Mouse (Mus musculus) adrenal gland, adult 8-10 months (tissue): ENCODE results near the gene Nsf. TPM values are rescaled to one million over a fixed set of nuclear protein-coding genes. Genes with fewer than 3 reads are reported as not detected.
"Not testable (repeated sequence)": the region's sequence is repeated elsewhere in the genome, so short reads cannot be mapped to it uniquely, and the experiment has no call there.

Experiments used
- DNase-seq: peaks from one replicate; pipeline ENCODE4 v3.0.0; 2022
- total RNA-seq, 4 experiments: library from RNA; stranded (reverse); gene quantifications; 2 replicates each; pipeline ENCODE4 v1.2.4; 2022

Gene Nsf
- 100 to 1,000 TPM; 155 to 272 (median 192) TPM for total RNA-seq

DNA sequence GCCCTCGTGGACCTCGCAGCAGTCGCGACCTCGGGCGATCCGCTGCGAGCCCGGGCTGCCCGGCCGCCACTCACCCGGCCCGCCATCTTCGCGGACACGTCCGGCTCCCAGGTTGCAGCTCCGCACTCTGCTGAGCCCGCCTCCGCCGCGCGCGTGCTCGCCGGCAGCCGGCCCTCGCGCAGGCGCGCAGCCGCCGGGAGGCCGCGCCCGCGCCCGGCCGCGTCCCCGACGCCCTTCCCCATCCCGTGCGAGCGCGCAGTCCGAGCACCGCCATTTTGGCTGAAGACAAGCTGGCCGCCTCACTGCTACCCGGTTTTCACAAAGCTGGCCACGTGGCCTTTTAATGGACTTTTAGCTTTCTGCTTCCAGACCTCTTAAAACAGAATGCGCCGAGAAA is at the start of gene Nsf:
Gene Nsf (minus strand): TSS at position 161 of the 397 bp plus-strand sequence.
- DNase-seq, result peak; percentile 78

DNA sequence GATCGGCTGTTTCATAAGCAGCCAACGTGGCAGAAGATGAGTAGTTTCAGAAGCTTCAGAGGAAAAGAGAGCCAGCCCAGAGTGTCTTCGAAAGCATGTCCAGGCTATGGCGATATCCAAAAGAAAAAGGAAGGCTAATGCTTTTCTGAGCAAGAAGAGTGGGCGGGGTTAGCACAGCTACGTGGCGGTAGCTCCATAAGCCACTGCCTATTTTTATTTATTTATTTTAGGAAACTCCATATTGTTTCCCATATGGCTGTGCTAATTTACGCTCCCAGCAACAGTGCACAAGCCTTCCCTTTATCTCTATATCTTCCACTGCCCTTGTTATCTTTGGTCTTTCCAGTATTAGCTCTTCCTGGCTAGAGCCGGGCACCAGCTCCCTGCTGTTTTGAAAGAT is 49.5 kb upstream of the Nsf start:
- no peak for DNase-seq

DNA sequence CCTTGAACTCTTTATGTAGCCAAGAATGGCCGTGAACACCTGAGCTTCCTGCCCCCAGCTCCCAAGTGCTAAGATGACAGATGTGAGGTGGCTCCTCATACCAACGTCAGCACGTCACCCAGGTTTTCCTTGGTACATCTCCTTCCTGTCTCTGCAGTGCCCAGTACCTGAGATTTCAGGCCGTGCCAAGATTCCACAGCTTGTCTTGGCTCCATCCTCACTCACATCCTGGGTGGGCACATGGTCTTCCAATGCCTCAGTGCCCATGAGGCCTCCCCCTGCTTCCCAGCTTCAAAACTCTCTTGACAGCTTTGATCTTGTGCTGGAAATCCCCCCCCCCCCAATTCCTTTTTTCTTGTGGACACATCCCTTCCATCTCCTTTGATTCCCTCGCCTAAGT is 48.3 kb upstream of the Nsf start:
- DNase-seq, result no peak

DNA sequence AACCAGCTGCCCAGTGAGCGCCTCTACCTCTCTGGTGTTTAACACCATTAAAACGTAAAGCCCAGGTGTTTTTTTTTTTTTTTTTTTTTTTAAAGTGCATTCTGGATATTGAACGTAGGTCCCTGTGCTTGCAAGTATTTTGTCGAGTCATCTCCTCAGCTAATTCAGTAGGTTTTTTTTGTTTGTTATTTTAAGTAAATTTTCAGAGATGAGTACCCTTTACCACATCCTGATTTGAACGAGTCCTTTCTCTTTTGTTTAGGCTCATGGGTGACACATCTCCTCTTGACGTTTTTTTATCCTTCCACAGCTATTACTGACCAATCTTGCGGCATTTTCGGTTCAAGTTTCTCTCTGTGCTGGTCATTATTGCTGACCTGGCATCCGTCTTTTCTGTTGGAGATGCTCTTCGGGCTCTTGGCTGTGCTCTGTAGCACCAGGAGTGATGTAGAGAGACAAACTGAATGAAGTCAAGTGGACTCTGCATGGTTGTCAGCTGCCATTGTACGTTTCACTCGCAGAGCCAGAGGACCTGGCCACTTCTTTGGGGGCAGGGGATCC is 47.6 kb upstream of the Nsf start:
- no peak for DNase-seq

DNA sequence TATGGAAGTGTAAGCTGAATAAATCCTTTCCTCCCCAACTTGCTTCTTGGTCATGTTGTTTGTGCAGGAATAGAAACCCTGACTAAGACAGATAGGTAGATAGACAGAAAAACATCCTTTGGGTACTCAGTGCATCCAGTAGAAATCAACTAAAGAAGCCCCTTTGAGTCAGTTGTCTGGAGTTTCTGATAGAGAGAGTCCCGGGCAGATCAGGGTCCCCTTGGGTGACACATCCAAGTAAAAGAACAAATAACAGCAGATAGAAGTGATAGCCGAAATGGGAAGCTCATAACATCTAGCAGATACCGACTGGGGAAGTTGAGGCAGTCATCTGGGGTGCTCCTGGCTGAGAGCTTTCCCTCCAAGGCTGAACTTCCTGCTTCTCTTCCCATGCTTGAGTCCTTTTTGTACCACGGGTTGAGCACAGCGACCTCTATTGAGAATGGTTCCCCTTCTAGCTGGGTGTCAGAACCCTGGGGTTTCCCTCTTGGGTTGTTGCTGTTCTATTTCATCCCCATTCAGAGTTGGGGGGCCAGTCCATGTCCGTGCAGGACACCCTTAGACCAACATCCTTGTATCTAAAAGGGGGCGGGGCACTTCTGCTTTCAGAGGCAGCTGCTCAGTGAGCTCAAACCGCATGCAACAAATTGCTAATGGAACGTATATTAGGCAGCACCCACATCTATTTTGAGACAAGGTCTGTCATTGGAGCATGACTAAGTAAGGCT is 47.0 kb upstream of the Nsf start:
- no peak for DNase-seq

DNA sequence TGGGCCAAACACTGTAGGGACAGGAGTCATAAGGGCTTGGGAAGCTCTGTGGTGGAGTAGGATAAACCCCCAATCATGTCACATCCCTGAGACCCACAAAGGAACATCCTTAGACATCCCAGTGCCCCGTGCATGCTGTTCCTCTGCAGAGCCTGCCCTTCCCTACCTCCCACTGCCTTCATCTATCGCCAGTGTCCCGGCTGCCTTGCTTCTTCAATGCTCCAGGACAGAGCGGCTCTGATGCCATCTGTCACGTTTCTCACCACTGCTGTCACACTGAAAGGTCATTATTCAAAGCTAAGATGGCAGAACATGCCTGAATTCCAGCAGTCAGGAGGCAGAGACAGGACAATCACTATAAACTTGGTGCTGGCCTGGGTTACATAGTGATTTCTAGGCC is 44.9 kb upstream of the Nsf start:
- DNase-seq, result no peak

DNA sequence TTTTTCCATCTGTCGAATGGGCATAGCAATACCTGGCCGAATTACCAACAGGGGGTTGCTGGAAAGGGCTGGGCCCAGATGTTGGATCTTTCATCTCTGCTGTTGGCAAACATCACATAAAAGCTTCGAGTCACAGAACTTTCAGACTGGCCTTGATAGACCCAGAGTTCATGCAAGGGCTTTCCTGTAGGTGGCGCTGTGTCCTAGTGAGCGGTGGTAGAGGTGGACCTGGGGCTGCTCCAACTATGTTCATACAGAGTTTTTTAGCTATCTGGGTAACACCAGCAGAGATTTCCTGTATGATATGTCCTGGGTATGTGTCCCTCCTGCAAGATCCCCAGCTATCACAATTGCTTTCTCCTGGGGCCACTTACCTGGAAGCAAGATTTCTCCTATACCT is 43.5 kb upstream of the Nsf start:
- peak; percentile 63 for DNase-seq

DNA sequence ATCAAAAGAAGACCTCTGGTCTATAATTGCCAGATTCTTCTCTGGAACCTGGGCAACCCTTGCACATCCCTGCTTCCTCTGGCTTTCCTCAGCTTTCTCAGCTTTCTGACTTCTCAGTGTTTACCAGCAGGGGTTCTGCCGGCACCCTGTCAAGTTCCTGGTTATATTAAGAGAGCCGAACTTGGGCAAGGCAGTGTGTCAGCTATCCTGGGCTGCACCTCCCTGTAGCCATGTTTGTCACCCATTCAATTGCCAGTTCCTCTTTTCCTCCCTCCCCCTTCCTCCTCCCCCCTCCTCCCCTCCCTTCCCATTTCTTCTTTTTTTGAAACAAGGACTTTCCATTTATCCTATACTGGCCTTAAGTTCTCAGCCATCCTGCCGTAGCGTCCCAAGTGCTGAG is 38.8 kb upstream of the Nsf start:
- DNase-seq, result no peak

DNA sequence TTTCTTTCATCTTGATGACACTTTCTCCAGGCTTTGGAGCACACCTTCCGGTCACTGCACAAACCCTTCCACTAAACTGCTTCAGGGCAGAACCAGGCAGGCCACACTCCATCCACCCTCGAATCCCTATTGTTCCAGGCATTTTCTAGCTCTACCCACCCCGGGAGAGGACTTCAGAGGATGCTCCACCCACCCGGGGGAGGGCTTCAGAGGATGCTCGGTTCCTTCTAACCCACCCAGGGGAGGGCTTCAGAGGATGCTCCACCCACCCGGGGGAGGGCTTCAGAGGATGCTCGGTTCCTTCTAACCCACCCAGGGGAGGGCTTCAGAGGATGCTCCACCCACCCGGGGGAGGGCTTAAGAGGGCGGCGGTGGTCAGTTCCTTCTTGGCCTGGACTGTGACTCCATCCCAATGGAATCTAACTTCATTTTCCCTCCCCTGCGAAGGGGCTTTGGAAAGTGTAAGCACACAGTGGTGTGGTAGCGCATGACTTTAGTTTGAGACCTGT is 36.2 kb upstream of the Nsf start:
- not testable (repeated sequence) for DNase-seq

DNA sequence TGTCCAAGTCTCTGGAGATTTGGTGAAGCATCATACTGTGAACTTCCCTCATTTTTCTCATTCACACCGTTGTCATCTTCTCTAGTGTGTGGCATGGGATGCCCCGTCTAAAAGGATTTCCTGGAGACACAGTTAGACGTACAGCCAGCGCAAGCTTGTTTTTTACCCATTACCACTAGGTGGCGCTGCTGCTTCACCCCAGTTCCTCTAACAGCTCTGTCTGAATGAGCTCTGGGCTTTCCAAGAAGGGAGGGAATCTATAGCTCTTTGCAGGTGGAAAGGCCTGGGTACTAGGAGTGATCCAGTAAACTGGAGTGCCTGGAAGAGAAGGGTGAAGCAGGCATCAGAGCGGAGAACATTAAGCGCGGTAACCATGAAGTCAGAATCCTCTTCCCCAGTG is 33.6 kb upstream of the Nsf start:
- peak; percentile 35 for DNase-seq

DNA sequence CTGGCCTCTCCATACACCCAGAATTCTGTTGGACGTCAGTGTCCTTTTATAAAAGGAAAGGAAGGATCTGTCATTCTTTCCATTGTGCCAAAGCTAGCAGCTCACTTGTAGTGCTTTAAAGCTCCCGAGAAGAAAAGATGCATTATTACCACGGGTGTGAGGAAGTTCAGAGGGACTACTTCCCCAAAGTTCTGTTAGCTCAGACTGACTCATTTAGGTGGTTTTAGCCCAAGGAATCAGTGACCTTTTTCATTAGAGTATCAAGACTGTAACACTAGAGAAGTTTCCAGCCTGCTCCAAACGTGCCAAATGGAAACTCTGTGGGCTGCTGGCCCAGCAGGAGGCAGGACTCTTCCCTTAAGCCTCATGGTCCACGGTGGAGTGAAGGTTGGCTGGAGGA is 30.2 kb upstream of the Nsf start:
- DNase-seq, result no peak

DNA sequence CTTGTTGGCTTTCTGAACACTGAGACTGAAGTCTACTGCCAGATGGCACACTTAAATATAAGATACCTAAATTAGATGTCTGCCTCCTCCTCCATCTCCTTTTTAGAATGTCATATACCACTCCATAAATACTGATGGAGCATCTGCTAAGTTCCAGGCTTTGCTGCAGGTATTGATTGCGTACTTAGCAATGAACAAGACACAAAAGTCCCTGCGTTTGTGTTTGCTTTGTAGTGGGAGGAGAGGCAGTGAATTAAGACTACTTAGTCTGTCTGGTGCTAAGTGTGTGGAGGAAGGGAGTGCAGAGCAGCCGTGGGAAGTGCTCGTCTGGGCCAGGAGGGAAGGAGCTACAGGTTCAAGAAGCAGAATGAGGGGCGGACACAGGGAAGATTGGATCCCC is 28.0 kb upstream of the Nsf start:
- no peak for DNase-seq

DNA sequence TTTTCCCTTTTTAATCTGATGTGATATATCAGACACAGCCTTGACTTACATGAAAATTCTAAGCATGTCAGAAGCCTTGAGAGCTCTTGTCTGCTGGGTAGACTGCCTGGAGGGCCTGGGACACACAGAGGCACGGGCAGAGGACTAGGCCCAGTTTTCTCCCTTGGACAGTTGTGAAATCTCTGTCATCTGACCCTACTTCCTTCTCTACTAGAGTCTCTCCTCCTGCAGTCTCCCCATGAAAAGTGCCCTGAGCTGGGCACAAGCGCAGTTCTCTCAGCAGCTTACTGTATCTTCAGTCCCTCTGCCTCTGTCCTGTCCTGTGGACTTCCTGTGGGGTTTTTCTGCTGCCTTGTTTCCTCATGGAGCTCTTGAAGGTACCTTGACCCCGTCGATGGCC is 25.5 kb upstream of the Nsf start:
- DNase-seq, result no peak

DNA sequence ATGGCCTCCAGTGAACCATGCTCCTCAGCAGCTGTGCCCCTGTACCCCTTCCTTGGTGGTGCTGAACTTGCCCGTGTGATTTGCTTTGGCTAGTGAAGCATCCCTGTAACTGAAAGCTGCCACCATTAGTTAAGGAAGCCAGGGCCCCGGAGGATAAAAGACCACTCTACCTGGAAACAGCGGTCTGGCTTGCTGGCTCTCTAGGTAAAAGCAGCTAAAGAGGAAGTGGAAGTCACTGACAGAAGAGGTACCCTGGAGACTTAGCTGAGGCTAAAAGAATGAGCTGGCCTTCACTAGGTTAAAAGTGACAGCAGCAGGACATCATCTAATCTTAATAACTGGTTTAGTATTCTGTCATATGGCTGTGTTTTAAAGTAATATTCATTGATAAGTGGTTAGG is 17.0 kb upstream of the Nsf start:
- no peak for DNase-seq

DNA sequence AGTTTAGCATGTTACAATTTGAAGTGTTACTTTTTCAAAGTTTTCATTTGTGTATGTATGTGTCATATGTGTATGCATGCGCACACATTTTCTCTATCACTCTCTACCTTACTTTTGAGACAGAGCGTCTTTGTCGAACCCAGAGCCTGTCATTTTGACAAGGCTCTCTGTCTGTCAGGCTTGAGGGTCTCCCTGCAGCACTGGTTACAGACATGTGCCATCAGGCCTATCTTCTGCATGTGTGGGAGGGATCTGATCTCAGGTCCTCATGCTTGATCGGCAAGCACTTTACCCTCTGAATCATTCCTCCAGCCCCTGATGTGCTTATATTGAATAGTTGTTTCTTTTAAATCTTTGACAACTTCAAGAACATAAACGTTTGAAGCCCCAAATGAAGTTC is 15.4 kb upstream of the Nsf start:
- no peak for DNase-seq

DNA sequence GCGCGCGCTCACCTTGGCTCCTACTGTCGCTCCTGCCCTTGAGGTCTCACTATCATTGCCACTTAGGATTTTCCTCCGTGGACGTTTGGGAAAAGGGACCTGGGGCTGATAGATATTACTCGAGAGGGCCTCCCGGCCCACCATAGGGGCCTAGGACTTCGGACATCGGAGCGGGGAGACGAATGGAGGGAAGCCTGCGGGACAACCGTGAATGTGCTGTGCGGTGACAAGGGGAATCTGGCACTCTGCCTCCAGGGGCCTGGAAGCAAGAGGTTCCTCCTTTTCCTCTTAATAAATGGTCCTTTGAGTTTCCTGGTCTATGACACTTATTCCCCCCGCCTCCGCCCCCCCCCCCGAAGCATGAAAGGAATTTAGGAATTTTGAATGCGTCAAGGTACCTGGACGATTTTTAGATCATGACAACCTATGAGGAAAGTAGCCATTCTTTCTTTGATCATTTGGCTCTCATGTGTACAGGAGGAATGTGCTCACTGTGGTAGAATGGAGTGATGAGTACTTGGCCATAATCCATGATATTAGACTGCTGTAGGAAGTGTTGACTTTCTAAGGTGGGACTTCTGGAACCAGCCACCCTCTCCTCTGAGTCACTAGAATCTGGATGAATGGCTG is 13.4 kb upstream of the Nsf start:
- DNase-seq, result no peak

DNA sequence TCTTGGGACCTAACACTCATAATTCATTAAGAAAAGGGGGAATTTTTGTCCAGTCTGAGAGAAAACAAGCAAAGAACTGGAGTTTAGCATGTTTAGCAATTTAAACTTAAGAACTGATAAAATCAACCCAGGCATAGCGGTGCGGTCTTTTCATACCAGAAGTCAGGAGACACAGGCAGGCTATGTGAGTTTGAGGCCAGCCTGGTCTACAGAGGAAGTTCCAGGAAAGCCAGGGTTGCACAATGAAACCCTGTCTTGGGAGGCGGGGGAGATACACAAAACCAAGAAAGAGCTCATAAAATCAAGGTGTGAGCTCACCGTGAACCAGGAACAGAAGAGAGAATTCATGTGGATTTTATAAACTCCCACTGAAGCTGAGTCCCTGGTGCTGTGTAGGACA is 3.0 kb upstream of the Nsf start:
- no peak for DNase-seq

DNA sequence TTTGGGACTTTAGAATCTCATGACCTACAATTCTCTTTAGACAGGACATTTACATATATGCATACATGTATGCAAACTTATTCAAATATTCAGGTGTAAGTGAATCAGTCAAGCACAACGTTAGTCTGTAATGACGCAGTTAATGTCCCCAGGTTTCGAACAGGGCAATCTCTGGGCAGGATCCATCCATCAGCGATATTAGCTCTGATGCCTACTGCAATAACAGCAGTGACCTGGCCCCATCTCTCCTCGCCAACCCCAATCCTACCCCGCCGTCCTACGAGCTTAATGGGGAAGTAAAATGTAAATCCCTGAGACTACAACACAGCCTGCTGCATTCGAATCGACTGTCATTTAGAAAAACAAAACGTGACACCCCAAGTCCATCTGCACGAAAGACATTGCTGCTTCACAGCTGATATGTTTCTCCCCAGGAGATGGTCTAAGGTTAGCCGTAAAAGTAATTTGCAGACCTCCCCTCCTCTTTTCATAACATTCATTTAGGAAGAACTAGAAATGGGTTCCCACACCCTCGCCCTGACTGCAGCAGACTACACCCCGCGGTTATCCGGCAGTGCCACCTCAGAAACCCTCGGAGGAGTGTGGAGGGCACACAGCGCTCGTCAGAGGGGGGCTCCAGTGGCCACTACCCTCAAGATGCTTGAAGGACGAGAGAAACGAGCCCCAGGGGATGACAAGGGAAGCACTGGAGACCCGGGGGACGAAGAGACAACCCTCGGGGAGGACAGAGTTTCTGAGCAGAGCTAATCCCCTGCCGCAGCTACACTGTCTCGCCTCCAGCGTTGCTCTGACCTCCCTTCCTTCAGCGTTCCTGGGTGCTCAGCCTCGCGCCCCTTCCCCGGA is 592 bp downstream of the Nsf start:
- DNase-seq, result no peak

DNA sequence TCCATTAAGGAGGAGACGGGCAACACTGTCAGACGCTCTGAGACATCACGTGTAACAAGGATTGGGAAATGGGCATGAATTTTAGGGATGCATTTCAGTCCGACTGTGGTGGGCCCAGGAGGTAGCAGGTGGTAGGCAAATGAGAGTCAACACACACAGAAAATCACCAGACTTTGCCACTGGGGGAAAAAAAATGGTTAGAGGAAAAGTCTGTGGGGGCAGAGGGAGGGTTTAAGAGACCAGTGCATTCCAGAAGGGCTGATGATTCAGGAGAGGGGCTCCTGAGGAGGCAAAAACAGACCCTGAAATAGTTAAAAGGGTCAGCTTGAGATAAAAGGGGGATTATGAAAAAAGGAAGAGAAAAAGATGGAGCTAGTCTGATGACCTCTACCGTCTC is 1.2 kb downstream of the Nsf start:
- no peak for DNase-seq

DNA sequence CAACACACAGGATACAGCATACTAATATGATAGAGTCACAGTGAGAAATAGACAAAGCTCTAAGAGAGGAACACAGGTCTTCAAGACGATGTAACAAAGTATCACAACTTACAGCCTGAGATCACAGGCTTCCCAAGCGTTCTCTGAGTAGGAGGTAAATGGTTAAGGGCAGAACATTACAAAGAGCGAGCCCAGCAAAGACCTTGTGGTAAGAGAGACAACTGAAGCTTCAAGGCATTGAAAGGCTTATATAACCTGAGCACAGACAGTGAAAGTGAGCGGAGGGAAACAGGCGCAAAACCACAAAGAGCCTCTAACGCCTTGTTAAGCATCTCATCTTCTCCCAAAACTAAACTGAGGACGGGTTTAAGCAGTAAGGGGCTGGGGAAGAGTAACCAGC is 2.8 kb downstream of the Nsf start:
- no peak for DNase-seq

DNA sequence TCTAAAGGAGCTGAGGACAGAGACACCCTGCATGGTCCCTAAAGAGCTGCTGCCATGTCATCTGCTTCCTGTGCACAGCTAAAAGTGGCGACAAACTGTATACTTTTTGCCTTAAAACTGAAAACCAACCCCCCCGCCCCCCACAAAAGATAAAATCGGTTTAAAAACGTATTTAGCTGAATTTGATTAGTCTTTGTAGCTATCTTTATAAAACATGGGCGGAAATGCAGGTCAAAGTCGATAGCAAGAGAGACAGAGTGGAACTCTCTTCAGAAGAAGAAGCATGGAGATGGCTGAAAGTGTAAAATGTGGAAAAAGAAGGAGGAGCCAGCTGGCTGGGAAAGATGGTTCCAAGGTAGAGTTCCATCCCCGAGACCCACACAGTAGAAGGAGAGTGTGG is 4.9 kb downstream of the Nsf start:
- no peak for DNase-seq

DNA sequence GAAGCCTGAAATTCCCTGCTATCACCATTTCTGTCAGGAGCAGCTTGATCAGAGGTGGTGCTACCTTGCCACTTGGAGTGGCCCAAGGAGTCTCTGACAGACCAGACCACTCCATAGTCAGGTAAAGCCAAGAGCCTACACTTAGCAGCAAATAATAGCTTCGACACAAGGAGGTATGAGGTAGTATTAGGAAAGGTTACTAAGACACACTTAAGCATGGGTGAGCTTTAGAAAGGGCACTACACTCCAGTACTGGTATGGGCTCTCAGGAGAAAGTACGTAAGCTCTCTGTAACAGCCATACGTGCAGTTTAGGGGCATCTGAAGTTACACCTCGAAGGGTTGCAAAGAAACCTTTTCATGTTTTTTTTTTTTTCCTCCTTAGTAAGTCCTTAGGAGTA is 11.1 kb downstream of the Nsf start:
- no peak for DNase-seq

DNA sequence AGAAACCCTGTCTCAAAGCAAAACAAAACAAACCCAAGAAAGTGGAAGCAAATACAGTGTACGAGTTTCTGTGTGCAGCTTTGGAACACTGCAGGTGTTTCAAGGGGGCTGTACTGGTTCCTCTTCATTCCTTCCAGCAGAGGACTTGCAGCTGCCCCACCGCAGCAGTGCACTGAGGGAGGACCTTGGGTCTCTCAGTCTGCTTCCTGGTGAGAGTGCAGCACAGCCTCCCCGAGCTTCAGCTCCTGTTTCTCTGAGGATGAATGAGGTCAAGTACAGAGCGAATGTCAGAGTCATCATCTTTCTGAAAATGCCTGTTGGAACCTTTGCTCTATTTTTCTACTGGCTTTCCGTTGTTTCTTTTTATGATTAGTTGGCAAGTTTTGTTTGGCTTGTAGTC is 12.5 kb downstream of the Nsf start:
- DNase-seq, result peak; percentile 53
